Mouse (Mus musculus) CH12.LX (cell line): Measurements from ENCODE around the gene Slc25a34.

Experiments used
- MEF2A ChIP-seq: IDR thresholded peaks from 2 replicates; pipeline ENCODE4 v1.6.1; 2014; ENCODE audit warnings: low read depth, mild to moderate bottlenecking, inconsistent platforms, low read length, improper control_type of control experiment, borderline replicate concordance
- TCF12 ChIP-seq: IDR thresholded peaks from 2 replicates; pipeline ENCODE4 v1.6.1; 2014; ENCODE audit warnings: low read depth, mild to moderate bottlenecking, inconsistent platforms, low read length, improper control_type of control experiment
- ZNF384 ChIP-seq: IDR thresholded peaks from 2 replicates; pipeline ENCODE4 v1.6.1; 2012; ENCODE audit warnings: low read depth, low read length, improper control_type of control experiment, inconsistent platforms

- TF ChIP-seq MEF2A (no peak), TCF12 (no peak), ZNF384 (no peak)
Observed at GRCm38 (mm10) chr4:141653813-141654212, 30.2 kb upstream of the Slc25a34 start.
